Mouse (Mus musculus): ENCODE measurements around the gene Rasal1.

Rasal1 gene

DNA sequence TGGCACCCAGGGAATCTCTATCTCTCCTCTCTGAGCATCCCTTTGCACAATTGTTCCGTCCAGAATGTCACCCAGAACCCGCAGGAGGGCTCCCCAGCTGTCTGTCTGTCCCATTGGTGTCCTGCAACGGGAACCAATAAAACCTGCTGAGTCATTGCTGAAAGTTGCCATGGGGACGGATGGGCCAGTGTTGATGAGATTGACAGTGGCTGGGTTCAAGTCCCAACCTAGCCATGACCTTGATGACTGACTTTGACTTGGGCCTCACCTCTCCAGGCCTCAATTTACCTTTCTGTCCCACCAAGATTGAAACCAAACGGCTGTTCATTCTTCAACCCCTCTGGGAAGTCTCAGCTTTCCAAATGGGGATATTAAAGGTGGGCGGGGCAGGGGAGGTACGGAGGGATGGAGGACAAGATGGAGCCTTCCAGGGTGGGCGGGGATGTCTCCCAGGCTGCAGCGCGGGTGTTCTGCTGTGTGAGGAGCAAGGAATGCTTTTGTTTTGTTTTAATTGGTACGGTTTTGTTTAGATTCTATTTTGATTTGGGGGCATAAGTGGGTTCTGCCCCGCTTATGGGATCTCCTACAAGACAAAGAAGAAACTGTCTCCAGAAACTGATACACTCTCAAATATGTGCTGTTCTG, 77.3 kb downstream of the Rasal1 start:
- no peak for DNase-seq (ENCODE audit: low read depth)

Measured in c-Kit-positive CD71-negative TER-119-negative erythroid progenitor cells, embryonic 14.5 days (primary cell).